Mouse (Mus musculus): ENCODE measurements at regions not wholly inside any gene's neighbourhood (a gene's known extent, or its start where the extent isn't known, plus 50 kb on each side); places are given as distances from the start of the nearest gene placed in this dataset.

GRCm38 (mm10) chr8:50326485-50326884 lies 1482.7 kb upstream of the Tenm3 start:
- TF ChIP-seq POLR2A (IDR thresholded peaks at IDR 0.05; ENCODE audit: extremely low read depth, insufficient read depth, low read length): no peak
- TF ChIP-seq CTCF (IDR thresholded peaks at IDR 0.05; ENCODE audit: low read depth, low read length): no peak
